Mouse (Mus musculus): ENCODE results near the gene Cyp4a29.

DNA sequence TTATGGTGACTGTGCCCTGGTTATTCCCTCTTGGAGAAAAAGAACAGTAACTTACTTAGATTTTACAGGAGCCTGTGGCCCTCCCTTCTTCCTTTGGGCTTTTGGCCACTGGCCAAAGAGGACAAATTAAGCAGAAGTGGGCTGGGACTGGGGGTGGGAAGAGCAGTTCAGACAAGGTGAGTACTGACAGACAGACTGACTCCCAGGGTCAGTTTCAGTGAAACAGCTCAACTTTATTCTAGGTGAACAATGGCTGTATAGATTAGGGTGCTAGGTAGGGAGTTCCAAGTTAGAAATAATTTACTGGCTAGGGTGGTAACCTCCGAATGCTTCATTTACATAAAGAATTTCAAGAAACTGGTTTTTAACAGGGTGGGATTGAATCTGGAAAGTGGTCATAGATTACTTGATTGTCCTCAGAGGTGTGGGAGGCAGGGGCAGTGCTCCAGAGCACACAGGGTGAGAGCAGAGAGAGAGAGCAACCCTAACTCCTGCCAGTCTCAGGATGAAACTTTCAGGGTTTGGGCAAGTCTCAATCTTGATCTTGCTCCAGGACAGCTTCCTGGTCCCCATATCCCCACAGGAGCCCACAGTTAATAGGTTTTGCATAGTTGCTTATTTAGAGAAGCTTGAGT lies 5.3 kb upstream of the Cyp4a29 start:
- TF ChIP-seq KAT2A (conservative IDR thresholded peaks at IDR 0.05; ENCODE audit: low read depth, low read length) (no peak), EP300 (IDR thresholded peaks at IDR 0.05; ENCODE audit: low read depth in 1 of 2, low read length in 2 of 2) (no peak), MYC (IDR thresholded peaks at IDR 0.05; ENCODE audit: low read depth, low read length) (no peak), JUND (IDR thresholded peaks at IDR 0.05; ENCODE audit: low read depth, low read length) (no peak), ZKSCAN1 (IDR thresholded peaks at IDR 0.05; ENCODE audit: low read depth, low read length) (no peak), MAX (IDR thresholded peaks at IDR 0.05; ENCODE audit: low read length) (no peak)

All from MEL (cell line).